ENCODE assay signal across 10 mouse cellular contexts in the genomic region with DNA sequence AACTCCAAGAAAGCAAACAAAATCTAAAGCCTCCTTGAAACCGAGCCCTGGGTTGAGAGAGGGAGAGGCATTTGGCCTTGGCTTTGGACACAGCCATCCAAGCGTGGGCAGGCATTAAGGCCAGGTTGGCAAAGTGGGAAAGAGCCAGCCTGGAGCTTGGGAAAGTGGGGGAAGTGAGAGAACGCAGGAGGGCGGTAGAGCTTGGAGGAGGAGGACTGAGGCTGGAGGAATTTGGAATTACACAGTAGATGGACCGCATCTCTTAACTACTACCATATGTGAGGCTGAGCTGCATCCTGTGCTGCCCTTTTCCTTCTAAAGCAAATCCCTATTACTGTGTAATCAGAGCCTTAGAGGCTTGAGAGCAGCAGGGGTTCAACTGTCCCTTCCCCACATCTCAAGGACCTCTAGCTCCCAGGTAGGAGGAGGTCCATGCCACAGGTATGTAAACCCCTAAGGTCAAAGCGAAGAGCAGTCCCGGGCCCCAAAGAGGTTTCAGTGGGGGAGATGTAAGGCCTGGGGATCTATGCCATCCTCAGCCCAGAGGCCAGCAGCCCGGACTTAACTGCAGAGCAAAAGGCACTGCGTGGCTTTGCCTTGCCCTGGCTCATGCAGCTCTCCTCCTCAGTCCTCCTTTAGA. TPM values are rescaled to one million over a fixed set of nuclear protein-coding genes. Genes with fewer than 3 reads are reported as not detected.
A peak's percentile ranks its signal among the peaks of the same experiment; 100 is the strongest.
DNase-seq lines count a peak whose midpoint lies in the region; ATAC-seq and TF ChIP-seq lines count a peak whose summit lies in the region.
"Had no signal": no experiment of that assay in that cellular context is flagged by ENCODE, and none has a peak within 500 bp of the region (broad histone marks: within the 10 kb centered on the region; RNA-seq: fewer than 3 reads in every experiment).

No protein-coding gene starts in this region.

- no peak for TF ChIP-seq CTCF in forebrain, postnatal 0 days (IDR thresholded peaks at IDR 0.05; ENCODE audit: low read depth)
- no peak for TF ChIP-seq CTCF in thymus, adult 2 months (IDR thresholded peaks at IDR 0.05; ENCODE audit: borderline replicate concordance, control insufficient read depth, extremely low read depth, insufficient read depth, low read length, poor library complexity)

- 70% methylated on average over 9 of the region's 9 CpGs for WGBS in forebrain, postnatal 0 days
- WGBS in forebrain, embryonic 15.5 days = 75% methylated on average over 9 of the region's 9 CpGs
- 96% methylated on average over 9 of the region's 9 CpGs for WGBS in thymus, adult 2 months
- WGBS in hindbrain, embryonic 15.5 days = 58% methylated on average over 9 of the region's 9 CpGs

- no peak overlapping the region for H3K4me2 ChIP-seq in forebrain, postnatal 0 days (ENCODE audit: low read depth)
- H3K4me2 ChIP-seq in forebrain, embryonic 15.5 days (replicated peaks) = no peak overlapping the region
- no peak overlapping the region for H3K4me2 ChIP-seq in hindbrain, embryonic 15.5 days

- H3K36me3 ChIP-seq in forebrain, postnatal 0 days (ENCODE audit: insufficient read depth) = no peaks in the 10 kb centered on the region
- no peaks in the 10 kb centered on the region for H3K36me3 ChIP-seq in forebrain, embryonic 15.5 days
- H3K36me3 ChIP-seq in thymus, adult 2 months (ENCODE audit: control insufficient read depth, insufficient read depth, low read length) = no peaks in the 10 kb centered on the region
- H3K36me3 ChIP-seq in hindbrain, embryonic 15.5 days = no peaks in the 10 kb centered on the region

- no peak overlapping the region for H3K9ac ChIP-seq in forebrain, postnatal 0 days
- no peak overlapping the region for H3K9ac ChIP-seq in forebrain, embryonic 15.5 days (replicated peaks)
- no peak overlapping the region for H3K9ac ChIP-seq in hindbrain, embryonic 15.5 days

- no peak for TF ChIP-seq POLR2A in thymus, adult 2 months (IDR thresholded peaks at IDR 0.05; ENCODE audit: control insufficient read depth, extremely low read depth, insufficient read depth, low read length, poor library complexity)

- no peak overlapping the region for H3K4me3 ChIP-seq in forebrain, postnatal 0 days (ENCODE audit: low read depth, low read length)
- no peak overlapping the region for H3K4me3 ChIP-seq in forebrain, embryonic 15.5 days
- H3K4me3 ChIP-seq in thymus, adult 2 months (ENCODE audit: control insufficient read depth, insufficient read depth, low read length) = no peak overlapping the region
- no peak overlapping the region for H3K4me3 ChIP-seq in hindbrain, embryonic 15.5 days
- H3K4me3 ChIP-seq: erythroblast, embryonic 14.5 days had no signal

- ATAC-seq in forebrain, postnatal 0 days = no peak
- ATAC-seq in forebrain, embryonic 15.5 days (replicated peaks) = no peak
- no peak; the same call in 1 of the 2 replicates for ATAC-seq in hindbrain, embryonic 15.5 days (ENCODE audit: low FRiP score, low read depth)

- H3K27ac ChIP-seq in forebrain, postnatal 0 days (ENCODE audit: low read depth, low read length) = peak overlapping the region; percentile 5; the same call in 1 of the 2 replicates
- no peak overlapping the region for H3K27ac ChIP-seq in forebrain, embryonic 15.5 days (replicated peaks)
- H3K27ac ChIP-seq in thymus, adult 2 months (ENCODE audit: control insufficient read depth, insufficient read depth, low read length) = peak overlapping the region; percentile 10; the same call in 1 of the 2 replicates
- H3K27ac ChIP-seq in hindbrain, embryonic 15.5 days (replicated peaks) = peak overlapping the region; percentile 40

- no peaks in the 10 kb centered on the region for H3K9me3 ChIP-seq in forebrain, postnatal 0 days (ENCODE audit: low read length)
- no peaks in the 10 kb centered on the region for H3K9me3 ChIP-seq in forebrain, embryonic 15.5 days
- no peaks in the 10 kb centered on the region for H3K9me3 ChIP-seq in hindbrain, embryonic 15.5 days

- H3K4me1 ChIP-seq in forebrain, postnatal 0 days (ENCODE audit: insufficient read depth) = no peaks in the 10 kb centered on the region
- peaks cover 11% of the 10 kb centered on the region for H3K4me1 ChIP-seq in forebrain, embryonic 15.5 days
- peaks cover 10% of the 10 kb centered on the region for H3K4me1 ChIP-seq in thymus, adult 2 months (replicated peaks; ENCODE audit: control insufficient read depth, insufficient read depth, low read length)
- H3K4me1 ChIP-seq in hindbrain, embryonic 15.5 days (replicated peaks) = peaks cover 24% of the 10 kb centered on the region

- DNase-seq in forebrain, postnatal 0 days = no peak
- DNase-seq in thymus, adult 2 months = no peak
- DNase-seq in thymus, postnatal 4 days = no peak
- peak; percentile 51 for DNase-seq in skeletal muscle tissue, adult 2 months (ENCODE audit: low read depth, low spot score)
- DNase-seq in thymus, postnatal 14 days = no peak
- no peak for DNase-seq in frontal cortex, postnatal 25 days (ENCODE audit: low spot score in 2 of 2)

- no peaks in the 10 kb centered on the region for H3K27me3 ChIP-seq in forebrain, postnatal 0 days (ENCODE audit: insufficient read depth, low read length)
- H3K27me3 ChIP-seq in forebrain, embryonic 15.5 days = no peaks in the 10 kb centered on the region
- no peaks in the 10 kb centered on the region for H3K27me3 ChIP-seq in thymus, adult 2 months (ENCODE audit: control insufficient read depth, insufficient read depth, low read length)
- H3K27me3 ChIP-seq in hindbrain, embryonic 15.5 days = no peaks in the 10 kb centered on the region
- H3K27me3 ChIP-seq: CH12.LX had no signal

RNA-seq across cellular contexts. Expression of a gene that starts 7.6 kb away (rescaled TPM):
- 168 and 184 TPM in 2 replicates for total RNA-seq in forebrain, postnatal 0 days (2014; rRNA removed)
- polyA plus RNA-seq in forebrain, postnatal 0 days (2015; fragmentation: Nextera tagmentation; extraction: Ambion mirVana) = 270 and 278 TPM in 2 replicates
- 258 and 292 TPM in 2 replicates for polyA plus RNA-seq in forebrain, embryonic 15.5 days (2015; fragmentation: Nextera tagmentation; extraction: Ambion mirVana)
- 109 and 138 TPM in 2 replicates for polyA plus RNA-seq in thymus, adult 2 months (2012; rRNA removed)
- 196 and 201 TPM in 2 replicates for polyA plus RNA-seq in hindbrain, embryonic 15.5 days (2015; fragmentation: Nextera tagmentation; extraction: Ambion mirVana)

RNA-seq across cellular contexts. Expression of a gene that starts 33.9 kb away (rescaled TPM):
- total RNA-seq in forebrain, postnatal 0 days (2014; rRNA removed) = 0.15 and 0.57 TPM in 2 replicates
- polyA plus RNA-seq in forebrain, postnatal 0 days (2015; fragmentation: Nextera tagmentation; extraction: Ambion mirVana) = 0.15 and 0.18 TPM in 2 replicates
- 0.08 and 0.10 TPM in 2 replicates for polyA plus RNA-seq in forebrain, embryonic 15.5 days (2015; fragmentation: Nextera tagmentation; extraction: Ambion mirVana)
- 0.06 and 0.15 TPM in 2 replicates for polyA plus RNA-seq in thymus, adult 2 months (2012; rRNA removed)
- polyA plus RNA-seq in hindbrain, embryonic 15.5 days (2015; fragmentation: Nextera tagmentation; extraction: Ambion mirVana) = 0.08 and 0.31 TPM in 2 replicates
- total RNA-seq: CH12.LX had no signal
- polyA plus RNA-seq: erythroblast, embryonic 14.5 days had no signal

RNA-seq across cellular contexts. Expression of a gene that starts 59.9 kb away (rescaled TPM):
- 24.9 and 27.7 TPM in 2 replicates for total RNA-seq in forebrain, postnatal 0 days (2014; rRNA removed)
- polyA plus RNA-seq in forebrain, postnatal 0 days (2015; fragmentation: Nextera tagmentation; extraction: Ambion mirVana) = 15.0 and 22.9 TPM in 2 replicates
- polyA plus RNA-seq in forebrain, embryonic 15.5 days (2015; fragmentation: Nextera tagmentation; extraction: Ambion mirVana) = 23.5 and 24.4 TPM in 2 replicates
- 1.6 and 1.8 TPM in 2 replicates for polyA plus RNA-seq in thymus, adult 2 months (2012; rRNA removed)
- polyA plus RNA-seq in hindbrain, embryonic 15.5 days (2015; fragmentation: Nextera tagmentation; extraction: Ambion mirVana) = 21.7 and 22.5 TPM in 2 replicates
